In the genomic region with DNA sequence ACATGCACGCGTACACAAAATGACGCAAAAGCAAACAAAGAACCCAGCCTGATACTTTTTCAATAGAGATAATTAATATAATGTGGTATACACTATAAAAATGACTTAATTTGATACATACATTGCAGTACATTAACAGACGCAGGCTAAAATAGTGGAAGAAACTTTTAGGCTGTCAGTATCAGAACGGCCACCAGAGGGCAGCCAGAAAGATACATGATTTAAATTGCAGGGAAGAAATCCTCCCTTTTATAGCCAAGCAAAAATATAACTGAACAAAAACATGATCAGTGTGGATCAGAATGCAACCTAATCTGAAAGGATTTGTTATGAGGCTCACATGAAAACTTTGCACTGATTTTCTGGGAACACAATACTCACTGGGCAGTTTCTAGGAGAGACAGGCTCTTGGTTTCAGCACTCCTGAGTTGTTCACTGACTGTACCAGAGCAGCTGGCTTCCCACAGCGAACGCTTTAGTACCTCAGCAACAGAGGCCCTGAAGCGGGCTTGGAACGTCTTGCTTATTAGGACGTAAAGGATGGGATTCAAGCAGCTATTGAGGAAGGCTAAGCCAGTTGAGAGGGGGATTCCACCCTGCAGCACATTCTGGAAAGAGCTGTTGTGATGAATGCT, we compare ENCODE assay signal across 9 mouse cellular contexts. TPM values are rescaled to one million over a fixed set of nuclear protein-coding genes. Genes with fewer than 3 reads are reported as not detected.
DNase-seq lines count a peak whose midpoint lies in the region; ATAC-seq and TF ChIP-seq lines count a peak whose summit lies in the region.
"Had no signal": no experiment of that assay in that cellular context is flagged by ENCODE, and none has a peak within 500 bp of the region (broad histone marks: within the 10 kb centered on the region; RNA-seq: fewer than 3 reads in every experiment).

No protein-coding gene starts in this region.

- H3K9ac ChIP-seq in stomach, postnatal 0 days (ENCODE audit: low read length): no peak overlapping the region

- 41% methylated on average over 10 of the region's 10 CpGs for WGBS in cerebellum, adult 2 months
- 61% methylated on average over 10 of the region's 10 CpGs for WGBS in stomach, postnatal 0 days

- H3K4me3 ChIP-seq in cerebellum, adult 2 months (replicated peaks; ENCODE audit: insufficient read depth, low read depth, low read length): no peak overlapping the region
- no peak overlapping the region for H3K4me3 ChIP-seq in stomach, postnatal 0 days (ENCODE audit: low read depth, low read length)
- H3K4me3 ChIP-seq: megakaryocyte, embryonic 14.5 days had no signal

- H3K9me3 ChIP-seq in stomach, postnatal 0 days (ENCODE audit: control insufficient read depth, low read length): no peaks in the 10 kb centered on the region
- H3K9me3 ChIP-seq: megakaryocyte, embryonic 14.5 days had no signal

- H3K27me3 ChIP-seq in cerebellum, adult 2 months (ENCODE audit: control insufficient read depth, insufficient read depth, low read length): no peaks in the 10 kb centered on the region
- H3K27me3 ChIP-seq in stomach, postnatal 0 days (ENCODE audit: control insufficient read depth, insufficient read depth, low read length): no peaks in the 10 kb centered on the region
- H3K27me3 ChIP-seq: megakaryocyte, embryonic 14.5 days had no signal

- H3K4me2 ChIP-seq in stomach, postnatal 0 days (replicated peaks; ENCODE audit: low read depth): no peak overlapping the region

- H3K36me3 ChIP-seq in stomach, postnatal 0 days (ENCODE audit: control insufficient read depth, insufficient read depth, low read length): 0 out of 2 replicates have a peak, but pooled peaks cover 2% of the 10 kb centered on the region

- ATAC-seq in megakaryocyte progenitor cell, adult 5-6 weeks (replicated peaks; ENCODE audit: poor library complexity): peak; percentile 29; the same call in 1 of the 2 replicates
- ATAC-seq in stomach, postnatal 0 days (ENCODE audit: low FRiP score, low TSS enrichment): no peak

- no peak for TF ChIP-seq POLR2A in cerebellum, adult 2 months (IDR thresholded peaks at IDR 0.05; ENCODE audit: borderline replicate concordance, insufficient read depth, low read length)

- TF ChIP-seq EP300 in stomach, postnatal 0 days (optimal IDR thresholded peaks at IDR 0.05): no peak

- H3K27ac ChIP-seq in cerebellum, adult 2 months (ENCODE audit: insufficient read depth, low read length): no peak overlapping the region
- H3K27ac ChIP-seq in stomach, postnatal 0 days (replicated peaks): no peak overlapping the region

- no peak; the same call in 1 of the 2 replicates for TF ChIP-seq CTCF in cerebellum, adult 2 months (IDR thresholded peaks at IDR 0.05; ENCODE audit: borderline replicate concordance, insufficient read depth, low read depth, low read length)
- peak; percentile 82 for TF ChIP-seq CTCF in stomach, postnatal 0 days (IDR thresholded peaks at IDR 0.05; ENCODE audit: low read depth)

- DNase-seq in gastrocnemius, adult 18-20 months (ENCODE audit: low spot score): peak; percentile 50
- no peak for DNase-seq in gastrocnemius, postnatal 25 days
- DNase-seq in CD4-positive helper T cell, adult 2 months (ENCODE audit: low read depth, low spot score): peak; percentile 54
- peak; percentile 35 to 52 for DNase-seq in cerebellum, adult 2 months
- peak; percentile 52 for DNase-seq in forelimb bud, embryonic 11.5 days (ENCODE audit: low read depth, low spot score)
- peak; percentile 77 for DNase-seq in layer of hippocampus, adult 9-10 months (ENCODE audit: low spot score)
- peak; percentile 44 for DNase-seq in stomach, postnatal 0 days (ENCODE audit: low spot score)

- no peaks in the 10 kb centered on the region for H3K4me1 ChIP-seq in cerebellum, adult 2 months (ENCODE audit: control insufficient read depth, insufficient read depth, low read length)
- H3K4me1 ChIP-seq in stomach, postnatal 0 days (replicated peaks; ENCODE audit: control insufficient read depth, insufficient read depth): no peaks in the 10 kb centered on the region

RNA-seq across cellular contexts. Expression of a gene that starts 6.1 kb away (rescaled TPM):
- total RNA-seq in gastrocnemius, adult 18-20 months (2021): 100 to 1,000 TPM; 349 to 374 TPM
- 100 to 1,000 TPM; 365 to 404 TPM for total RNA-seq in gastrocnemius, postnatal 25 days (2021)
- polyA plus RNA-seq in cerebellum, adult 2 months (2012; rRNA removed): 166 and 175 TPM in 2 replicates
- total RNA-seq in megakaryocyte progenitor cell, adult 5-6 weeks (2015): 135 and 150 TPM in 2 replicates
- total RNA-seq in megakaryocyte progenitor cell, adult 5-6 weeks (2017): 147 and 172 TPM in 2 replicates
- 86.5 and 90.7 TPM in 2 replicates for polyA plus RNA-seq in stomach, postnatal 0 days (2015; fragmentation: Nextera tagmentation; extraction: Ambion mirVana)

RNA-seq across cellular contexts. Expression of a gene that starts 6.1 kb away (rescaled TPM):
- total RNA-seq in gastrocnemius, adult 18-20 months (2021): 100 to 1,000 TPM; 342 to 368 TPM
- 100 to 1,000 TPM; 289 to 311 TPM for total RNA-seq in gastrocnemius, postnatal 25 days (2021)
- polyA plus RNA-seq in cerebellum, adult 2 months (2012; rRNA removed): 279 and 319 TPM in 2 replicates
- total RNA-seq in megakaryocyte progenitor cell, adult 5-6 weeks (2015): 1,640 and 1,755 TPM in 2 replicates
- 3,229 and 3,450 TPM in 2 replicates for total RNA-seq in megakaryocyte progenitor cell, adult 5-6 weeks (2017)
- polyA plus RNA-seq in stomach, postnatal 0 days (2015; fragmentation: Nextera tagmentation; extraction: Ambion mirVana): 427 and 438 TPM in 2 replicates

RNA-seq across cellular contexts. Expression of a gene that starts 31.6 kb away (rescaled TPM):
- under 1 TPM; 0.41 to 0.45 TPM for total RNA-seq in gastrocnemius, adult 18-20 months (2021)
- total RNA-seq in gastrocnemius, postnatal 25 days (2021): under 1 TPM; 0.18 to 0.99 TPM
- polyA plus RNA-seq in cerebellum, adult 2 months (2012; rRNA removed): 0.20 and 0.36 TPM in 2 replicates
- not detected in 2 replicates for total RNA-seq in megakaryocyte progenitor cell, adult 5-6 weeks (2015)
- not detected in 2 replicates for total RNA-seq in megakaryocyte progenitor cell, adult 5-6 weeks (2017)
- 0.05 and 0.11 TPM in 2 replicates for polyA plus RNA-seq in stomach, postnatal 0 days (2015; fragmentation: Nextera tagmentation; extraction: Ambion mirVana)

Comparison
In these comparisons a context has a peak if more than half of its experiments do, and no peak if none do; other contexts are left out.
1. RNA of a gene that starts 6.1 kb away (total RNA-seq): 1,640 to 3,450 TPM in megakaryocyte progenitor cell, adult 5-6 weeks; 342 to 368 TPM in gastrocnemius, adult 18-20 months and 289 to 311 TPM in gastrocnemius, postnatal 25 days; every median in the first group is over 4 times any median in the second.